Mouse (Mus musculus) left cerebral cortex, postnatal 25 days (tissue): ENCODE measurements around the gene Bst1. TPM values are rescaled to one million over a fixed set of nuclear protein-coding genes. Genes with fewer than 3 reads are reported as not detected.

Experiments
- DNase-seq, 2 experiments: peaks; one replicate each; pipeline ENCODE4 v3.0.0; 2022; ENCODE audit warnings: low spot score in 2 of 2, mixed read lengths in 1 of 2
- intact Hi-C: fragments of 180-260 bp; cut with DNase I; formaldehyde crosslinking; loops from one replicate; pipeline ENCODE4 v1.15.1; 2025
- total RNA-seq, 2 experiments: library from RNA; stranded (reverse); gene quantifications; 2 replicates each; pipeline ENCODE4 v1.2.3; 2021

Gene Bst1
- total RNA-seq = under 1 TPM in 1 of 2 experiments, not detected in 1; 0.25 TPM

DNA sequence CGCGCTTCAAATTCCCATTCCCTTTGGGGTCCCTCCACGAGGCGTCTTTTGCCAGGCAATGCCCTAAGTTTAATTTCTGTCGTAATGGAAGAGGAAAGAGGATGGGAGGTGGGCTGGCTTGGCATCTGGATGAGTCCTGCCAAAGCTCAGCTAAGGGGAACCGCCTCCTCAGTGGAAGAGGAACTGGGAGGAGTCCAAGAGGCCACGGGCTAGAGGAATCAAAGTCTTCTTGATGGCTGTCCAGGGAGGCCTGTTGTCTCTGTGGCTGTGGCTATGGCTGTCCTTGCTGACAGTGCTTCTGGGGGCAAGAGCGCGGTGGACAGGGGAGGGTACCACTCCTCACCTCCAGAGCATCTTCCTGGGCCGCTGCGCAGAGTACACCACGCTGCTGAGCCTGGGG lies at the start of gene Bst1:
TSS of gene Bst1 (plus strand) at position 191 of the 400 bp plus-strand sequence.
- intact Hi-C loops = no loop called here
- no peak for DNase-seq

DNA sequence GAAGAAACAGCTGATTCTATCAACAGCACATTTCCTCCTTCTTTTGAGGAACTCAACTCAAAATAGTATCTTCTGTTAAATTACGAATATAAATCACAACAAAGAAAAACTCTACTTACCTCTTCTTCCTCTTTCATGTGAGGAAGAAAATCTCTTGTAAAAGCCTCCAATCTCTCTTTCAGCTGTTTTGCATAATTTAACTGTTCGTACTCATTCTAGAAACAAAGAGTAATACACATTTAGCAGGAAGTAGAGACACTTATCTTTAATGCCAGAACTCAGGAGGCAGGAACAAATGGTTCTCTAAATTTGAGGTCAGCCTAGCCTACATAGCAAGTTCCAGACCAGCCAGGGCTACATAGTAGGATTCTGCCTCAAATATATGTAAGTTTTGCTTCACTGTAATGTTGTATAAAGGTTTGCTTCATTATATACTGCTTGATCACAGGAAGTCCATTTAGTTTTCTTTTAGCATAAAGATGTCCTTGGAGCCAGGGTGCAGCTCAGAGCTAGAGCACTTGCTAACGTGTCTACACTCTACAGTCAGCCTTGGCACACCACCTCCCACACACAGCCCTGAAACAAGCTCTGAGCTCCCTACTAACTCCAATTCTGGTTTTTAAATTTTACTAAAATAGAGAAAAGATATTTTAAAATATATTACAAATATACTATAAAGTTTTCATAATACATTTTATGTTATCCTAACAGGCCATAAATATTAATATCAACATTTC lies 47.9 kb upstream of the Bst1 start:
- intact Hi-C loops = no loop called here
- peak; percentile 17 to 64 for DNase-seq

DNA sequence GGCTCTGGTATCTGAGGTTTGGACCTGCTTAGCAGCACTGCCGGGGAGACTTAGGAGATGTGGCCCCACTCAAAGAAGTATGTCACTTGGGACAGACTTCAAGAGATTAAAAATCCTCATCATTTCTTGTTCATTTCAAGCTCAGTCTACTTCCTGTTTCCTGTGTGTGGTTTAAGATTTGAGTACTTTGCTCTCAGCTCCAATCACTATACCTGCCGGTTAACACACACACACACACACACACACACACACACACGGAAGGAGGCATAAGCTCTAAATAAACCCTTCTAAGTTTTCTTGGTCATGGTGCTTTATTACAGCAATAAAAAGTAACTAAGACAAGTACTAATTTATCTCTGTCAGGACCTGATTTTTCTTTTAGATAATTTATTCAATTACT lies 47.1 kb upstream of the Bst1 start:
- no peak for DNase-seq
- intact Hi-C loops = no loop called here

DNA sequence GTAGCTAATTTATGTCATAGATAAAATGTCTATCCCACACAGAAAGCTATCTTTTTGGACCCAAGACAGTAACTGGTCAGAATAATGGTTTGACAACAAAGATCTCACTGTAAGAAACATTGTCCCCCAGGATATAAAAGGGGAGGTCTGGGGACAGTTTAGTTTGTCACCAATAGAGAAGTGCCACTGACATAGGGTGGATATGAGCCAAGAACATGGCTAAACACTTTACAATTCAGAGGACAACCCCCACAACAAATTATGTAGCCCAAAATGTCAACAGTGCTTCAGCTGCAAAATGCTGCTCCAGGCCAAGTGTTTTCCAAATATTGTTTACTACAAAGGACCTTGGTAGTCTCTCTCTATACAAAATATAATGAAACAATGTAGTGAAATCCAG lies 42.3 kb upstream of the Bst1 start:
- DNase-seq = no peak

DNA sequence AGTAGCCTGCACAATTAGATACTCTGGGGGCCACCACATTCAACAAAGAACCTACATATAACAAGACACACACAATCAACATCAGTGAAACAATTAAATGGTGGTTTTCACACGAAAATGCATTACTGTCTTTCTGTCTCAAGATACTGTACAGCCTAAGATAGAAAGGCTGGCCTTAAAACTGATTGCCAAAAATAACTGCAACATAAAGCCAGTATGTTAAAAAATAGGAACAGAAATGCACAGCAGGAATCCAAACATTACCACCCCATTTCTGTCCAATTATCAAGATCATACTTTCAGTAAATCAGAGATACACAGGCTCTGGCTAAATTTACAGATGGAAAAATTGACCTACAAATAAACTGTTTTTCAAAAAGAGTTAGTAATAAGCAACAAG lies 41.7 kb upstream of the Bst1 start:
- intact Hi-C loops = no loop called here

More for the DNA sequence above, 42.3 kb upstream of the Bst1 start:
- intact Hi-C loops = no loop called here

DNA sequence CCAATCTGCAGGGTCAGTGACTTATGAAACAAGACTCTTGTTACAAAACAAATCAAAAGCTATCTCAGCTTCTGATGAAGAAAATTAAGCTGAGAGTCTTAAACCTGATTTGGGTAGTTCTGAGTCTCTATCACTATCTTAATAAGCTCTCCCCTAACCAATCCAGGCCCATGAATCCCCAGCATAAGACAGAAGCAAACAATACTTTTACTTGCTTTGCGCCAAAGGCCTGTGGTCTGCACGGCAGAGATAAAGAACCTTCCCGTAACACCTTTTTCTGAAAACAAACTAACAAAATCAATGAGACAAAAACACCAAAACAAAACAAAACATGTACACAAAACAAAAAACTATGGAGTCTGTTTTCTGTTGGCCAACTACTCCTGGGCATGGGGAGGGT lies 40.1 kb upstream of the Bst1 start:
- DNase-seq = no peak
- intact Hi-C loops = no loop called here

More for the DNA sequence above, 41.7 kb upstream of the Bst1 start:
- no peak for DNase-seq

DNA sequence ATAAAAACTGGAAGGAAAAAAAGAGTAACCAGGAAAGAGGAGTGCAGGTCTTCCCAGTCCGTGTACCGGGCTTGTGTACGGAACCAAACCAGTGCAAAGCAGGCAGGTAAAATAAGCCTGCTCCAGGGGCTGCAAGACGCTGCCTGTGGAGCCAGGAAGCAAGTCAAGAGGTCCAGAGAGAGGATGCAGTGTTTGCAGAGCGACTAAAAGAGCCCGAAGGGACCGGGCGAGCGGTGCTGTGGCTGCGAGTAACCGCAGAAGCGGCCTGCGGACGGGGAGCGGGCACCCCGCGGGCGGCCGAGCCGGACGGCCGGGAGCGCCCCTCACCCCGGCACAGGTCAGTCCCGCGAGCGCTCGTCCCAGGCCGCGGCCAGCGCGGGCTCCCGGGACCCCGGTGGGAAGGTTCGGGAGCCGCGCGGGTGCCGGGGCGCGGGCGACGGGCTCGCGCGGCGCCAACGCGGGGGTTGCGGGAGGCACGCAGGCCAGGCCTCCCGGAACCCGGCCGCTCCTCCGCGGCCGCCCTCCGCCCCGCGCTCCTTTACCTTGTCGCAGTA lies 37.2 kb upstream of the Bst1 start:
- intact Hi-C loops = no loop called here
- peak in 1 of 2 experiments; percentile 13 for DNase-seq

DNA sequence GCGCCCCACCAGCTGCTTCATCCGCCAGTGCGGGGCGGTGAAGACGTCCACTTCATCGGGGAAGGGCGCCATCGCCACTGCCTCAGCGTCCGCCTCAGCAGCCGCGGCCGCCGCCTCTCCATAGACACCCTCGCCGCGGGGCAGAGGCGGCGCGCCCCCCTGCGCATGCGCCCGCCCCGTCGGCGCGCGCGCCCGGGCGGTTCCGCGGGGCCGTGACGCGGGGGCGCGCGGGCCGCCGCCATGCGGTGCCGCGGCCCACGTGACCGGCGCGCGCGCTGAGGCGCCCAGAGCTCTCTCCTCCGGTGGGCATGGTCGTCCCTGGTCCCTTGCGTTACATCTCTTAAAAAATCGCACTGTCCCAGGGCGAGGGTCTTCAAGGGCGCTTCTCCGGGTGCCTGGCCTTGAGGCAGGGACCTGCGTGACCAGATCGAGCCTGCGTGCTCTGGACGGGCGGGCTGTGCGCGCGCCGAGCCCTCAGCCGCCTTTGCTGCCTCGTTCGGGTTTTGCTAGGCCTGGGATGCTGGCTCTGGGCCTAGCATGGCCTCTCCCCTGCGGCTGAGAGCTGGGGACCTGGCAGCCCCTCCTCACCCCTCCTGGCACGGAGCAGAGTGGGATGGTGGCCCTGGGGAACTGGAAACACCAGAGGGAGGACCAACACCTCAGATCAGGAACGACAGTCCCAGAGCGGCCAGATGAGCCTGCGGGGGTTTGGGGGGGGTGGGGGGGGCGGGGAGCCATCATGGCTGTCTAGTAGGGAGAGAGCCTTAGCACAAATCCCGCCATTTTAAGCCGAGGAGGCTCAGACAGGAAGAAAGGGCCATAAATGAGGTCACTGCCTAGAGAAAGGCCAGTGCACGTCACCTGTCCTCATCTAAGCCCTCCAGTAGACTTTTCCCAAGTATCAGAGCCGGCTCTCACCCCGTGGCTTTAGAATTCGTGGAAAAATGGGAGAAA lies 36.4 kb upstream of the Bst1 start:
- intact Hi-C loops = no loop called here
- peak; percentile 77 to 84 for DNase-seq

DNA sequence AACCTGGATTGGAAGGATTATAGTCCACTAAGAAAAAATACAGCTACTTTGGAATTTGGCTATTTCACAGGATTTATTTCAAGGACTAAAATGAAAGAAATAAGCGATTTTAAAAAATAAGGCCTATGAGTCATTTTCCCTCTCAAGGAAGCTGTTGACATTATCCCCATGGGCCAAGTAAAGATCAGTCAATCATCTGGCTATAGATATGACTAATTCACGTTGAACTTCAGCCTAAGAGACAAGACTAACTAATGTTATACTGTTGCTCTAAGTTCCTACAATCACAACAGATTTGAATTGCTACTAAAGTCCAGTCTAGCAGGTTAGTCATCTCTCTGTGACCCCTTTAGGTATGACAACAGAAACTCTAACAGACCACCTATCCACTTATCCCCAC lies 34.7 kb upstream of the Bst1 start:
- intact Hi-C loops = no loop called here
- no peak for DNase-seq

DNA sequence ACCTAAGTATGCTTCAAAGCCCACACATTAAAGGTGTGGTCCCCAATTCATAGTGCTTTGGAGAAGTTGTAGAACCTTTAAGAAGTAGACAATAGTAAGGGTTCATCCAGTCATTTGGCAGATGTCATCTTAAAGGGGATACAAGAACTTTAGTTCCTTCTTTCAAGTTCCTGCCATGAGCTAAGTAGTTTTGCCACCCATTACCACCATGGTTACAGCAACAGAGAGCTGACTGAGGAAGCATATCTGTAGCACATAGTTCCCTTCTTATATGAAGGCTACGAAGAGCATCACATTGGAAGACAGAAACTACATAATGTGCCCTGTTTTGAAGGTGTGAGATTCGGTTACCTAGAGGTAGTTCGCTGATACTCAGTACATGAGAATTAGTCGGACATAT lies 32.1 kb upstream of the Bst1 start:
- no peak for DNase-seq
- intact Hi-C loops = no loop called here

DNA sequence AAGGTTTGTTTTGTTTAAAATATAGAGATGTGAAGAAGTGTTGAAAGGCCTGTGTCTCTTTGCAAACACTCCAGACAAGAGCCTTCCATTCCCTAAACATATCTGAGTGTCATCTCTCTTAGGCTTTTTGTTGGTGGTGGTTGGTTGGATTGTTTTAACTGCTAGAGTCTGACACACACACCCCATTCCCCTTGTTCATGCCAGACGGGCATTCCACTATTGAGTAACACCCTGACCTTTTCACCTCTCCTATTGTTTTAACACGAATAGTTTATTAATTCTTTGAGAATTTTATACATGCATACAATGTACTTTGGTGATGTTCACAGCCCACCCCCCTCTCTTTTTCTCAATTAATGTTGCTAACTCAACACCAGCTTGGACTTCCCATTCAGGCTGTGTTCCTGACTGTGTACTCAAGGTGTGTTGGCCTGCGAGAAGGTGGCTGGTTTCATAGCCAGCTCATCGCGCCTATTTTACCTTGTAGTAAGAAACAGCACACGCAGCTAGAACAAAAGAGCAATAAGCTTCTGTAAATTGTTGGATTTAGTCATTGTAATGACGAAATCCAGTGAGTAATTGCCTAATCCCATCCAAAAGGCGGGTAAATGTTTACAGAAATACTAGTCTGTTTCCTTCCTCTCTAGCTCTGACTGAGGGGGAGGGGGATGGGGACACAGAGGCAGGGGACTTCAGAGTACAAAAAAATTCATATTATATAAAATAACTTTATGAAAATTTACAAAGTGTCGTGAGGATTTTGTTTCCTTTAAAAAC lies 30.5 kb upstream of the Bst1 start:
- DNase-seq = no peak
- intact Hi-C loops = no loop called here

DNA sequence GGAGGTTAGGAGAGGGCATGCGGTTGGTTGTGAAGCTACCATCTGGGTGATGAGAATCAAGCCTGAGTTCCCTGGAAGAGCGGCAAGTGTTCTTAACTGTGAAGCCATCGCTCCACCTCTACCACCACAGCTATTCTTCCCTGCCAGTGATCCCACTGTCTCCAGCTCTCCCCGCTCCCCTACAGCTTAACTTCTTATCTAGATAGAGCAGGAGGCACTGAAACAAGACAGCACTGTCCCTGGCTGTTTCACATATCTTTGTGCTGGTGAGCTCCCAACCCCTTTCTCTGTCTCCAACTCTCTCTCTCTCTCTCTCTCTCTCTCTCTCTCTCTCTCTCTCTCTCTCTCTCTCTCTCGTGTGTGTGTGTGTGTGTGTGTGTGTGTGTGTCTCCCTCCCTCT lies 26.3 kb upstream of the Bst1 start:
- no peak for DNase-seq
- intact Hi-C loops = no loop called here

DNA sequence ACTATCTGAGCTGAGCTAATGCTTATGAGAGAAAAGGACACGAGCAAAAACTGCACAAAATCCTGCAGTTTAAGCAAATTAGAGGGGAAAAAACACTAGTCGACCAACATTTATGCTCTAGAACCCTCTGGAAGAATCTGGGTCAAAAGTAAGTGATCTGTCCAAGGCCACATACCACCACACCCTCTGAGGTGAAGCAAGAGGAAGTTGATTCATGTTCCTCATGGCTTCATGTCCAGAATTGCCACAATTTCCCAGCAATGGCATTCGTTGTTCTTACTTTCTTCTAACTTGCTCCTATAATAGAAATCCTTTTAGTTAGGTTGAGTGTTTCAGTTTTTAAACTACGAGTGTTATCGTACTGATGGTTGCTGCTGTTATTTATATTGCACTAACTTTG lies 19.2 kb upstream of the Bst1 start:
- intact Hi-C loops = no loop called here
- no peak for DNase-seq

DNA sequence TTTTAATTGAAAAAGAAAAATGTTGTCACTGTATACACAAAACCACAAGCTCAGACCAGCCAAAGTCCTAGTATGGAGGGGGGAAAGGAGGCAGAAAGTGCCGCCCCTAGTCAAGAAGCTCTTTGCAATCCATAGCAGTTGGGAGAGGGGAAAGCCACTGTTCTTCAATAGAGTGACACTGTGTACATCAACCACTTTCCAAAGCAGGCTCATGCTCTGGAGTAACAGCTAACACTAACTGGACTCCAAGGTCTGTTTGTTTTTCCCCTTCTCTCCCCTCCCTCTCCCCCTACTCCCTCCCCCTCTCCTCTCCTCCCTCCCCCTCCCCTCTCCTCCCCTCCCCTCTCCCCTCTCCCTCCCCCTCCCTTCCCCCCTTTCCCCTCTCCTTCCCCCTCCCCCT lies 18.0 kb upstream of the Bst1 start:
- DNase-seq = no peak
- intact Hi-C loops = no loop called here

DNA sequence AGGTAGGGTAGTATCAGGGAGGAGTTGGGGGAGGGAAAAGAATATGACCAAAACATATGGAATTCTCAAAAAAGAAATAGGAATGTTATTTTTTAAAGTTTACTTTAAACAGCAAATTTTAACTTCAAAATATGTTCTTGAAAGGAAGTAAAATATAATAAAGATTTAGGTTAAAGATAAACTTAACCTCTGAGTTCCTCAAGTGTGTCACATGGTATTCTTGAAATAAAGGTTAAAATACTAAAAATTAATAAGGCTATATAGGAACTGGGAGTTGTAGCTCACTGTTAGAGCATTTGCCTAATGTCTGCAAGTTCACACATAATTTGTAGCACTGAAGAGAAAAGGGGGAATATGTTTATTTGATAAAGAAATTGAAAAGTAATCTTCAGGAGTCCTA lies 17.4 kb upstream of the Bst1 start:
- DNase-seq = no peak
- intact Hi-C loops = no loop called here

DNA sequence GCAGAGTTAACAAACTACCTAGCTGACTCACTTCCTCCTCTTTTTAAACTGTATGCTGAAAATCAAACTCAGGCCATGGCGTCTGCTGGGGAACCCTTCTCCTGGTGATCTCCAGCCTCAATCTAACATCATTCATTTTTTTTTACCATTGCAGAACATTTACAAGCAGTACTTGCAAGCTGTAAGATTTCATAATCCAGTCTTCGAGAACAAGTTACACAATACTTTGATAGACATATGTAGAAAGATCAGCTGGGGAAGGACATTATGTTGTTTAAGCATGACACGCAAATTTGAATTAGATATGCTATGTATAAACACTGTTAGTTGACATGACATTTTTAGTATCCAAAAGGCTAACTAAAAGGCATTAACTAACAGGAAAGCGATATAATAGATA lies 16.9 kb upstream of the Bst1 start:
- no peak for DNase-seq
- intact Hi-C loops = no loop called here

DNA sequence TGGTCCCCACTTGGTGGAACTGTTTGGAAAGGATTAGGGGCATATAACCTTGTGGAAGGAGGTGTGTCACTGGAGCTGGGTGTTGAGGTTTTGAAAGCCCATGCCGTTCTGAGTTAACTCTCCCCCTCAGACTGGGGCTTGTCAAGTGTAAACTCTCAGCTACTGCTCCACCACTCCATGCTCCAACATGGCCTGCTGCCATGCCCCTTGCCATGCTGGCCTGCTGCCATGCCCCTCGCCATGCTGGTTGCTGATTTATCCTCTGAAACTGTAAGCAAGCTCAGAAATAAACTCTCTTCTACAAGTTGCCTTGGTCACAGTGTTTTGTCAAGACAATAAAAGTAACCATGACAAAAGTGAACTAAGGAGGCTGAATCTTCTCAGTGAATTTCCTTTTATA lies 13.3 kb upstream of the Bst1 start:
- intact Hi-C loops = no loop called here

DNA sequence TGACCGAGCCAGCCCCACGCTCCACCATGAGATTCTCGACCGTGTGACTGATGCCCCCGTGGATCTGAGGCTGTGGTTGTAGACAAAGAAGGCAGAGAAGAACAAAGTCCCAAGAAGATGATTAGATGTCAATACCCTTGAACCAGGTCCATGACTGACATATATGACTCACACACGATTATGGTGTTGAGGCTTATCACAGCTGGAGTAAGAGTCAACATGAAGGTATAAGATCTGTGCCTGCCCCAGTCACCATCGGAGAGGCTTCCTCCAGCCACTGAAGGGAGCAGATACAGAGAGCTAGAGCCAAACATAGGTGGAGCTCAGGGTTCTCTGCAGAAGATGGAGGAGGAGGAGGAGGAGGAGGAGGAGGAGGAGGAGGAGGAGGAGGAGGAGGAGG lies 12.3 kb upstream of the Bst1 start:
- intact Hi-C loops = no loop called here
- DNase-seq = no peak

More for the DNA sequence above, 13.3 kb upstream of the Bst1 start:
- DNase-seq = no peak

DNA sequence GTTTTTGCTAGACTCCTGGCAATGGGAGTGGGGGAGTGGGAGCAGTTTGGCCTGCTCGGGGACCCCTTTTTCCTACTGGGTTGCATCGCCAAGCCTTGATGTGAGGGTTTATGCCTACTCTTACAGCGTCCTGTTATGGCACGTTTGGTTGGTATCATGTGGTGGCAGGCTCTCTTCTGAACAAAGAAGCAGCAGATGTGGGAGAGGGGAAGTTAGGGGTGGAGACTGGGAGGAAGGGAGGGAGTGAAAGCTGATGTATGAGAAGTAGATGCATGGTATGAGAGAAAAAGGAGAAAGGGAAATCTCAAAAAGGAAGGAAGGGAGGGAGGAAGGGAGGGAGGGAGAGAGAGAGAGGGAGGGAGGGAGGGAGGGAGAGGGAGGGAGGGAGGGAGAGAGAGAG lies 11.8 kb upstream of the Bst1 start:
- DNase-seq = no peak
- intact Hi-C loops = no loop called here
